Mouse (Mus musculus): Measurements from ENCODE around the gene Dnah6.

DNA sequence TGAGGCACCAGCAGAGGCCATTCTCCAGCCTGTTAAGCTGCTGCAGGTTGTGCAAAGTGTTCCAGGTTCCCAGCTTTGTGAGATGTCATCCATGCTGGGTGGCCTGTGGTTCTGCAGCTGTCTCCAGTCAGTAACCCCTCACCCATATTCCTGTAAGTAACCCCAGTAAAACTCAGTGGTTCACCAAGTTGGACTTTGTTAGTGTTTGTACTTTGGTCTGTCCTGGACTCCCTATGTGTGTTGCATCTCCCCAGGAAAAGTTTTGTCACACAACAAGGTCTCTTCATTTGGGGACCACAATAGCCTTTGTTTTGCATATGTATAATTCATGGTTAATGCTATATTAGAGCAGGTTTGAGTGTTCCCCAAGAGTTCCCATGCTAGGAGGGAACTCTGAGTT is 30.9 kb upstream of the Dnah6 start:
- no peak for TF ChIP-seq UBTF (IDR thresholded peaks at IDR 0.05; ENCODE audit: low read depth, low read length)
- no peak for TF ChIP-seq CTCF (conservative IDR thresholded peaks at IDR 0.05 in 1 of 2, IDR thresholded peaks at IDR 0.05 in 1 of 2; ENCODE audit: low read depth in 2 of 2, low read length in 2 of 2)
- TF ChIP-seq POLR2A (IDR thresholded peaks at IDR 0.05; ENCODE audit: low read depth, low read length): no peak
- no peak for TF ChIP-seq SIN3A (IDR thresholded peaks at IDR 0.05; ENCODE audit: low read length)
- no peak for TF ChIP-seq USF2 (conservative IDR thresholded peaks at IDR 0.05; ENCODE audit: low read depth, low read length)
- TF ChIP-seq ZMIZ1 (IDR thresholded peaks at IDR 0.05; ENCODE audit: low read depth, low read length): no peak
